Mouse (Mus musculus) lung, postnatal 0 days (tissue): ENCODE data around the gene Atp7a.

Experiments used
- CTCF ChIP-seq: IDR thresholded peaks from 2 replicates; pipeline ENCODE4 v1.5.1; 2016; ENCODE audit warnings: antibody characterized with exemption, mild to moderate bottlenecking
- EP300 ChIP-seq: IDR thresholded peaks from 2 replicates; pipeline ENCODE4 v1.6.1; 2016; ENCODE audit warnings: antibody characterized with exemption, mild to moderate bottlenecking, control low read depth

DNA sequence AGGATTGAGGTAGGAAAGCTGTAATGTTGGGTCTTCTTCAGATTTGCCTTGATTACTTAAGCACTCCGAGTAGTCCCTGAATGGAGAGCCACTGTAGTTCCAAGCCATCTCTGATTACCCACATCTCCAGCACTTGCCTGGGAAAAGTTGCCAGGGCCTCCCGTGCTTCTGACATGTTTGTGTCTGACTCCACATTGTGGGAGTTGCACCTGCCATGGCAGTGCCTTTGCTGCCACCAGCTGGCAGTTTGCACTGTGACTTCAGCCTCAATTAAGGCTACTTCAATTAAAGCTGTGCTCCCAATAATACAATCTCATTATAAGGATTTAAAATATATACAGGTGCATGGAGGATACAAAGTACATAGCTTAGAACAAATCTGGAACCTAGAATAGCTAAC, 78.4 kb downstream of the Atp7a start:
- peak; percentile 72 for TF ChIP-seq CTCF
- TF ChIP-seq EP300 = 0 out of 2 replicates have a peak, but pooled peaks have one; percentile 18
